Mouse (Mus musculus) T-helper 2 cell (primary cell): Measurements from ENCODE around the gene Mrpl52.

Experiments
- in situ Hi-C: fragments of 300-600 bp; cut with MboI, MseI; formaldehyde crosslinking; loops from one replicate; pipeline ENCODE4 v1.15.1; 2025; ENCODE audit warnings: high pct_unique_total_duplicates

Mrpl52 gene

GRCm38 (mm10) chr14:54409980-54410810 lies 16.5 kb upstream of the Mrpl52 start:
- in situ Hi-C loops = no loop called here

GRCm38 (mm10) chr14:54412000-54412576 lies 14.6 kb upstream of the Mrpl52 start:
- in situ Hi-C loops = no loop called here

GRCm38 (mm10) chr14:54412629-54413170 lies 14.0 kb upstream of the Mrpl52 start:
- in situ Hi-C loops = no loop called here

GRCm38 (mm10) chr14:54413877-54414700 lies 12.6 kb upstream of the Mrpl52 start:
- in situ Hi-C loops = no loop called here

GRCm38 (mm10) chr14:54415241-54416020 lies 11.3 kb upstream of the Mrpl52 start:
- in situ Hi-C loops = no loop called here

GRCm38 (mm10) chr14:54416229-54416775 lies 10.4 kb upstream of the Mrpl52 start:
- in situ Hi-C loops = no loop called here

GRCm38 (mm10) chr14:54416830-54417229 lies 9.9 kb upstream of the Mrpl52 start:
- in situ Hi-C loops = no loop called here

- in situ Hi-C loops = no loop called here
Observed at GRCm38 (mm10) chr14:54417623-54418081, 9.1 kb upstream of the Mrpl52 start, which contains the start of gene Slc7a7. Slc7a7 (minus strand) TSS chr14:54417780.

GRCm38 (mm10) chr14:54421014-54421413 lies 5.7 kb upstream of the Mrpl52 start:
- in situ Hi-C loops = loop anchor here (10.0 kb wide), 1 partner anchor 186 kb away; no protein-coding TSS in a partner anchor

GRCm38 (mm10) chr14:54423406-54423805 lies 3.3 kb upstream of the Mrpl52 start:
- in situ Hi-C loops = loop anchor here (10.0 kb wide), 1 partner anchor 189 kb away; no protein-coding TSS in a partner anchor

- in situ Hi-C loops = loop anchor here (10.0 kb wide), 1 partner anchor 190 kb away; no protein-coding TSS in a partner anchor
Observed at GRCm38 (mm10) chr14:54424634-54425033, 2.1 kb upstream of the Mrpl52 start.

- in situ Hi-C loops = loop anchor here (10.0 kb wide), 1 partner anchor 191 kb away; no protein-coding TSS in a partner anchor
Observed at GRCm38 (mm10) chr14:54425540-54425939, 1.2 kb upstream of the Mrpl52 start.

GRCm38 (mm10) chr14:54426003-54426688 lies 563 bp upstream of the Mrpl52 start:
- in situ Hi-C loops = loop anchor here (10.0 kb wide), 1 partner anchor 191 kb away; no protein-coding TSS in a partner anchor

- in situ Hi-C loops = loop anchor here (10.0 kb wide), 1 partner anchor 193 kb away; no protein-coding TSS in a partner anchor
Observed at GRCm38 (mm10) chr14:54427696-54428095, 987 bp downstream of the Mrpl52 start.

GRCm38 (mm10) chr14:54428421-54428820 lies 1.7 kb downstream of the Mrpl52 start:
- in situ Hi-C loops = loop anchor here (10.0 kb wide), 1 partner anchor 194 kb away; no protein-coding TSS in a partner anchor

- in situ Hi-C loops = loop anchor here (10.0 kb wide), 1 partner anchor 195 kb away; no protein-coding TSS in a partner anchor
Observed at GRCm38 (mm10) chr14:54429332-54430093, 2.8 kb downstream of the Mrpl52 start.

GRCm38 (mm10) chr14:54430406-54431145 lies 3.9 kb downstream of the Mrpl52 start:
- in situ Hi-C loops = no loop called here
